In genomic region chr12:40256543-40256942, GRCm38 (mm10) we compare ENCODE assay signal across 16 mouse cellular contexts. TPM values are rescaled to one million over a fixed set of nuclear protein-coding genes. Genes with fewer than 3 reads are reported as not detected.
DNase-seq lines count a peak whose midpoint lies in the region; ATAC-seq and TF ChIP-seq lines count a peak whose summit lies in the region.
"Had no signal": no experiment of that assay in that cellular context is flagged by ENCODE, and none has a peak within 500 bp of the region (broad histone marks: within the 10 kb centered on the region; RNA-seq: fewer than 3 reads in every experiment).

No protein-coding gene starts in this region.

- no peak for TF ChIP-seq CTCF in lung, postnatal 0 days (IDR thresholded peaks at IDR 0.05)
- TF ChIP-seq CTCF in lung, adult 2 months (IDR thresholded peaks at IDR 0.05; ENCODE audit: insufficient read depth, low read length): no peak

- H3K4me2 ChIP-seq in heart, embryonic 11.5 days: no peak overlapping the region
- H3K4me2 ChIP-seq in lung, postnatal 0 days (replicated peaks; ENCODE audit: low read depth, low read length): no peak overlapping the region
- H3K4me2 ChIP-seq in midbrain, embryonic 11.5 days: no peak overlapping the region
- no peak overlapping the region for H3K4me2 ChIP-seq in midbrain, embryonic 15.5 days
- H3K4me2 ChIP-seq: embryonic facial prominence, embryonic 13.5 days; embryonic facial prominence, embryonic 15.5 days; forebrain, embryonic 12.5 days had no signal

- ATAC-seq in heart, embryonic 11.5 days (replicated peaks; ENCODE audit: insufficient number of reproducible peaks, low FRiP score, low TSS enrichment): no peak
- ATAC-seq in lung, postnatal 0 days: peak; percentile 41; the same call in 1 of the 2 replicates
- ATAC-seq in midbrain, embryonic 11.5 days (ENCODE audit: low FRiP score): no peak
- ATAC-seq in midbrain, embryonic 15.5 days (replicated peaks): no peak

- no peak for TF ChIP-seq POLR2A in lung, adult 2 months (IDR thresholded peaks at IDR 0.05; ENCODE audit: borderline replicate concordance, extremely low read depth, low read depth, low read length)

- H3K27ac ChIP-seq in heart, embryonic 11.5 days (ENCODE audit: low read depth, low read length): no peak overlapping the region
- no peak overlapping the region for H3K27ac ChIP-seq in lung, postnatal 0 days (ENCODE audit: low read length)
- no peak overlapping the region for H3K27ac ChIP-seq in midbrain, embryonic 11.5 days (ENCODE audit: low read depth, low read length)
- no peak overlapping the region for H3K27ac ChIP-seq in midbrain, embryonic 15.5 days
- H3K27ac ChIP-seq: embryonic facial prominence, embryonic 13.5 days; embryonic facial prominence, embryonic 15.5 days; forebrain, embryonic 10.5 days; forebrain, embryonic 12.5 days had no signal

- H3K36me3 ChIP-seq in heart, embryonic 11.5 days (ENCODE audit: control insufficient read depth, insufficient read depth, low read length): no peaks in the 10 kb centered on the region
- no peaks in the 10 kb centered on the region for H3K36me3 ChIP-seq in lung, postnatal 0 days (ENCODE audit: insufficient read depth, low read length)
- no peaks in the 10 kb centered on the region for H3K36me3 ChIP-seq in midbrain, embryonic 11.5 days (ENCODE audit: control insufficient read depth, insufficient read depth, low read length)
- no peaks in the 10 kb centered on the region for H3K36me3 ChIP-seq in midbrain, embryonic 15.5 days (replicated peaks)
- H3K36me3 ChIP-seq: embryonic facial prominence, embryonic 13.5 days; embryonic facial prominence, embryonic 15.5 days; forebrain, embryonic 10.5 days; forebrain, embryonic 12.5 days had no signal

- H3K27me3 ChIP-seq in heart, embryonic 11.5 days (ENCODE audit: control insufficient read depth, insufficient read depth, low read length): no peaks in the 10 kb centered on the region
- no peaks in the 10 kb centered on the region for H3K27me3 ChIP-seq in lung, postnatal 0 days (replicated peaks; ENCODE audit: insufficient read depth, low read length)
- no peaks in the 10 kb centered on the region for H3K27me3 ChIP-seq in midbrain, embryonic 11.5 days (ENCODE audit: control insufficient read depth, insufficient read depth, low read length)
- no peaks in the 10 kb centered on the region for H3K27me3 ChIP-seq in midbrain, embryonic 15.5 days (replicated peaks)
- H3K27me3 ChIP-seq: embryonic facial prominence, embryonic 13.5 days; embryonic facial prominence, embryonic 15.5 days; forebrain, embryonic 12.5 days had no signal

- 85% methylated on average over 2 of the region's 2 CpGs for WGBS in heart, embryonic 11.5 days (ENCODE audit: insufficient replicate concordance)
- WGBS in lung, postnatal 0 days: 56% methylated on average over 2 of the region's 2 CpGs
- 65% methylated on average over 2 of the region's 2 CpGs for WGBS in lung, adult 2 months
- 91% methylated on average over 2 of the region's 2 CpGs for WGBS in midbrain, embryonic 11.5 days
- WGBS in midbrain, embryonic 15.5 days: 88% methylated on average over 2 of the region's 2 CpGs

- peak; percentile 15 to 17 for DNase-seq in heart, adult 18-20 months
- no peak for DNase-seq in lung, postnatal 0 days (ENCODE audit: low spot score)
- DNase-seq in lung, adult 2 months: no peak
- peak; percentile 83 for DNase-seq in midbrain, embryonic 11.5 days (ENCODE audit: low spot score, missing footprints)

- H3K4me3 ChIP-seq in heart, embryonic 11.5 days (ENCODE audit: low read depth, low read length): no peak overlapping the region
- H3K4me3 ChIP-seq in lung, postnatal 0 days (ENCODE audit: low read depth, low read length): no peak overlapping the region
- no peak overlapping the region for H3K4me3 ChIP-seq in lung, adult 2 months (replicated peaks; ENCODE audit: extremely low read depth, low read depth, low read length)
- no peak overlapping the region for H3K4me3 ChIP-seq in midbrain, embryonic 11.5 days (ENCODE audit: low read depth, low read length)
- no peak overlapping the region for H3K4me3 ChIP-seq in midbrain, embryonic 15.5 days
- H3K4me3 ChIP-seq: embryonic facial prominence, embryonic 13.5 days; embryonic facial prominence, embryonic 15.5 days; erythroblast, embryonic 14.5 days; forebrain, embryonic 10.5 days; forebrain, embryonic 12.5 days had no signal

- no peak for TF ChIP-seq EP300 in lung, postnatal 0 days (IDR thresholded peaks at IDR 0.05)

- no peaks in the 10 kb centered on the region for H3K9me3 ChIP-seq in heart, embryonic 11.5 days (replicated peaks; ENCODE audit: control insufficient read depth, low read length)
- no peaks in the 10 kb centered on the region for H3K9me3 ChIP-seq in lung, postnatal 0 days (ENCODE audit: low read length)
- no peaks in the 10 kb centered on the region for H3K9me3 ChIP-seq in midbrain, embryonic 11.5 days (ENCODE audit: control insufficient read depth, low read length)
- no peaks in the 10 kb centered on the region for H3K9me3 ChIP-seq in midbrain, embryonic 15.5 days
- H3K9me3 ChIP-seq: embryonic facial prominence, embryonic 13.5 days; embryonic facial prominence, embryonic 15.5 days; forebrain, embryonic 10.5 days; forebrain, embryonic 12.5 days had no signal

- H3K9ac ChIP-seq in heart, embryonic 11.5 days (ENCODE audit: low read depth, low read length): no peak overlapping the region
- no peak overlapping the region for H3K9ac ChIP-seq in lung, postnatal 0 days (replicated peaks; ENCODE audit: low read depth)
- no peak overlapping the region for H3K9ac ChIP-seq in midbrain, embryonic 11.5 days (ENCODE audit: low read length)
- no peak overlapping the region for H3K9ac ChIP-seq in midbrain, embryonic 15.5 days
- H3K9ac ChIP-seq: embryonic facial prominence, embryonic 13.5 days; embryonic facial prominence, embryonic 15.5 days; forebrain, embryonic 12.5 days had no signal

- no peaks in the 10 kb centered on the region for H3K4me1 ChIP-seq in heart, embryonic 11.5 days (ENCODE audit: control insufficient read depth, insufficient read depth, low read length)
- 0 out of 2 replicates have a peak, but pooled peaks cover 4% of the 10 kb centered on the region for H3K4me1 ChIP-seq in lung, postnatal 0 days (ENCODE audit: insufficient read depth, low read depth, low read length)
- no peaks in the 10 kb centered on the region for H3K4me1 ChIP-seq in lung, adult 2 months (ENCODE audit: control insufficient read depth, insufficient read depth, low read length)
- no peaks in the 10 kb centered on the region for H3K4me1 ChIP-seq in midbrain, embryonic 11.5 days (ENCODE audit: control insufficient read depth, insufficient read depth, low read length)
- H3K4me1 ChIP-seq in midbrain, embryonic 15.5 days: no peaks in the 10 kb centered on the region
- H3K4me1 ChIP-seq: embryonic facial prominence, embryonic 13.5 days; embryonic facial prominence, embryonic 15.5 days; forebrain, embryonic 12.5 days had no signal

RNA-seq across cellular contexts. Expression of gene Ifrd1, which starts 8.2 kb away (rescaled TPM):
- total RNA-seq in heart, adult 18-20 months (2021): 100 to 1,000 TPM in 1 of 2 experiments, 10 to 100 TPM in 1; 98.6 to 105 TPM
- 93.6 and 103 TPM in 2 replicates for polyA plus RNA-seq in heart, embryonic 11.5 days (2014; fragmentation: Nextera tagmentation; extraction: Ambion mirVana)
- 167 and 192 TPM in 2 replicates for polyA plus RNA-seq in lung, postnatal 0 days (2015; fragmentation: Nextera tagmentation; extraction: Ambion mirVana)
- 25.9 and 36.2 TPM in 2 replicates for polyA plus RNA-seq in lung, adult 2 months (2012; rRNA removed)
- polyA plus RNA-seq in midbrain, embryonic 11.5 days (2014; fragmentation: Nextera tagmentation; extraction: Ambion mirVana): 198 and 210 TPM in 2 replicates
- polyA plus RNA-seq in midbrain, embryonic 15.5 days (2015; fragmentation: Nextera tagmentation; extraction: Ambion mirVana): 152 and 160 TPM in 2 replicates

RNA-seq across cellular contexts. Expression of gene Lsmem1, which starts 57.3 kb away (rescaled TPM):
- total RNA-seq in heart, adult 18-20 months (2021): 10 to 100 TPM; 50.9 to 60.2 TPM
- 21.4 and 23.9 TPM in 2 replicates for polyA plus RNA-seq in heart, embryonic 11.5 days (2014; fragmentation: Nextera tagmentation; extraction: Ambion mirVana)
- polyA plus RNA-seq in lung, postnatal 0 days (2015; fragmentation: Nextera tagmentation; extraction: Ambion mirVana): 0.16 and 0.38 TPM in 2 replicates
- polyA plus RNA-seq in lung, adult 2 months (2012; rRNA removed): 0.18 and 0.53 TPM in 2 replicates
- polyA plus RNA-seq in midbrain, embryonic 11.5 days (2014; fragmentation: Nextera tagmentation; extraction: Ambion mirVana): not detected in 2 replicates
- not detected in 2 replicates for polyA plus RNA-seq in midbrain, embryonic 15.5 days (2015; fragmentation: Nextera tagmentation; extraction: Ambion mirVana)
- total RNA-seq: adrenal gland, postnatal 25 days; common myeloid progenitor, adult 5-6 weeks; MEL had no signal
- polyA plus RNA-seq: adrenal gland, adult 2 months; embryonic facial prominence, embryonic 13.5 days; erythroblast, embryonic 14.5 days; forebrain, embryonic 10.5 days; forebrain, embryonic 14.5 days had no signal

Comparison
In these comparisons a context has a peak if more than half of its experiments do, and no peak if none do; other contexts are left out.
1. DNase-seq: peak in heart, adult 18-20 months (2 of 2) and midbrain, embryonic 11.5 days (single experiment); none in lung, postnatal 0 days (single experiment) and lung, adult 2 months (single experiment).
2. RNA of gene Lsmem1, which starts 57.3 kb away (polyA plus RNA-seq): 21.4 to 23.9 TPM in heart, embryonic 11.5 days; 0.18 to 0.53 TPM in lung, adult 2 months, 0.16 to 0.38 TPM in lung, postnatal 0 days, not detected in midbrain, embryonic 11.5 days and not detected in midbrain, embryonic 15.5 days; every median in the first group is over 10 times any median in the second.